Mouse (Mus musculus) liver, postnatal 0 days (tissue): Measurements from ENCODE around the gene Flt1.

Experiments used
- CTCF ChIP-seq: sonication (generic); IDR thresholded peaks from 2 replicates; pipeline ENCODE4 v1.5.1; 2016; ENCODE audit warnings: antibody characterized with exemption, low read depth
- EP300 ChIP-seq: IDR thresholded peaks from 2 replicates; pipeline ENCODE4 v1.6.1; 2016; ENCODE audit warnings: antibody characterized with exemption, low read depth, mild to moderate bottlenecking

- no peak for TF ChIP-seq CTCF
- peak; percentile 30; the same call in 1 of the 2 replicates for TF ChIP-seq EP300
Measured at GRCm38 (mm10) chr5:147748081-147748581, 22.3 kb upstream of the Flt1 start.
